Mouse (Mus musculus) 416B (cell line): ENCODE data around the gene Ptpre.
"Not testable (repeated sequence)": the region's sequence is repeated elsewhere in the genome, so short reads cannot be mapped to it uniquely, and the experiment has no call there.

Source experiments
- DNase-seq: peaks from one replicate; pipeline ENCODE4 v3.0.0; 2011; ENCODE audit warnings: low read depth

Gene Ptpre

DNA sequence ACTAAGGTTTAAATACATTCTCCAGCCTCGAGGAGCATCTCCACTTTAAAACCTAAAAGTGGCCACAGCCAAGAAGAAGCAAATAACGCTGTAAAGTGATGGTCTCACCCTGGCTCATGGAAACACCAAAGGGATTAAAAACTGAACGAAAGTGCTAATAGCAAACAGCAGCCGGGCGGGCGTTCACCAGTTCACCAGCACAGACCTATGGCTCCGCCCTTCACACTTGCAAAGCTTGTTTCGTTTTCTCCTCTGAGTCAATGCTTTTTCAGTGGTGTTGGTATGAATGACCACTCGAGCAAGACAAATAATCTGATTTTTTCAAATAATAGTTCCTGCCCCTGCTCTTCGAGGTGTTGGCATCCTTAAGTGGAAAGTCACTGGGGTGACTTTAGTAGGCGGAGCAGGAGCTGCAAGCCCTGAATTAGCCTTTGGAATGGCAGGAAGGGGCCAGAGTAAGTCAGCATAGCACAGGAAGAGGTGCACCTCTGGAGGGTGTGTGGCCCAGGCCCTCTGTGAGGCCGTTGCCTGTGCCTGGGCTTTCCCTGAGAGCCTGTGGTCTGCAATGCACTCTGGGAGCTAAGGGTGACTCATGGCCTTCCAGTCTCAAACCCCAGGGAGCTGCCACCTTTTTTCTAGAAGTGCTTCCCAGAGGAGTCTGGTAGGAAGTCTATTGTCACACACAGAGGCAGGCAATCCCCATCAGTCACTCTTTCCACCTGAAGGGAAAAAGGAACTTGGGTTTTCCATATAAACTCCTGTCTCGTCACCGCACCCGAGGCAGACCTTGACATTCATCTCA is 67.9 kb downstream of the Ptpre start:
- peak; percentile 90 for DNase-seq

GRCm38 (mm10) chr7:135605804-135606072 is 68.5 kb downstream of the Ptpre start:
- DNase-seq = no peak

DNA sequence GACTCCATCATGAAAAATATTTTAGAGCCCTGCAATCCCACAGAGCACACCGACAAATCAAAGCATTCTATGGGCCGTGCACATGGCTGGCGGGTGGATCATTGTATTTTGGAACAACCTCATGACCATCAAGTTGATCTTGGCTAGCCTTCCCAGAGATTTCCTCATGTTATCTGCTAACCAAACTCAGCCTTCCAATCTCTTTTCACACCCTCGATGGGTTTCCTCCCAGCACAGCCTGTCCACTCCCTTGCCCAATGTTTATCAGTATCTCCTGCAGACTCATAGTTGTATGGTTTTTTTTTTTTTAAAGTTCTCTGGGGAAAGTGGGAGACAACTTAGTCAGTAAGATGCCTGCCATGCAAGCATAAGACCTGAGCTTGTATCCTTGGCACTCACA is 70.9 kb downstream of the Ptpre start:
- peak; percentile 73 for DNase-seq

DNA sequence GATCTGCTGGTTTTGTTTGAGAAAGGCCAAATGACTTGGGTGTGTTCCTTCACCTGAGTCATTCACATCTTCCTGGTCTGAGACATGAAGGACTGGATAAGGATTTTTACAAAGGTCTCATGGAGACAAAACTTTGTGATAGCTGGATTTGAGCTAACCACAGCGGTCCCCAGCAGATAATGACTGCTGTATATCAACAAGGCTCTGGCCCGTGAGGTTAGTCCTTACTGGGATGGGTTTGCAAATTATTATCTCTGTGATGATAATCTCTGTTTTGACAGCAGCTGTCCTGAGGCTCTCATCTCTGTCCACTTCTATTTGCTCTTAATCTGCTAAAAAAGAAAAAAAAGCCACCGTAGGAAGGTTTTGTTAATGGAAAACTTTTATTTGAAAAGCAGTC is 71.7 kb downstream of the Ptpre start:
- DNase-seq = no peak

DNA sequence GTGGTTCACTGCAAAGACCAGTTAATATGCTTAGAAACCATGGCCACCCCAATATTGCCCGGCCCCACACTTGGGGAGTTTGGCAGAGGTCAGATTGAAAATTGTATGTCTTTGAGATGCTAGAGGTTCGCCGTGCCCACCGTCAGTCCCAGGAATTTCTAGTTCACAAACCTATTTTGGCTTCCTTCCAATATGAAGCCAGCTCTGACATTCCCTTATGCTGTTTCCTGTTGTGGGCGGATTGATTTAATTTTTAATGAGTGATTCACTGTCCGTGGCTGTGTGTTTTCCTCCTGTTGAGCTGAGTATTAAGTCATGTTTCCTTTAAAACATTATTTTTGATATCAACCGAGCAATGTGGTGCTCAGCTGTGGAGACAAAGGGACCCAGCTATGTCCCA is 72.4 kb downstream of the Ptpre start:
- DNase-seq = peak; percentile 73

DNA sequence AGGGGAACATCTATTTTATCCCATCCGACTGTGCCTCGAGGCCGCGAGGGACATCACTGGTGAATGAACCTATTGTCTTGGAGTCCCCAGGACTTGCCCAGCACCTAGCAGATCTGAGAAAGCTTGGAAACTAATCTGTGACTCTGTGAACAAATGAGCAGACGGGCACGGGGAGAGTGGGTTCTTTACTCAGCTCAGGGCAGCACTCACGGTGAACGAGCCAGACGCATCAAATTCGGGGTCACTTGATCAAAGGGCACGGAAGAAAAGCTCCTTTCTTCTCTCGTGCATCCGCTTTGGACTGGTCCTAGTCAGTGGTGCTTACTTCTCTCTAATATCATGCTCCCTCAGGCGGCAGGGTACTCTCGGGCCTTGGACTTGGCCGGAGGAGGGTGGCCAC is 75.0 kb downstream of the Ptpre start:
- no peak for DNase-seq

GRCm38 (mm10) chr7:135612801-135613200 is 75.5 kb downstream of the Ptpre start:
- no peak for DNase-seq

DNA sequence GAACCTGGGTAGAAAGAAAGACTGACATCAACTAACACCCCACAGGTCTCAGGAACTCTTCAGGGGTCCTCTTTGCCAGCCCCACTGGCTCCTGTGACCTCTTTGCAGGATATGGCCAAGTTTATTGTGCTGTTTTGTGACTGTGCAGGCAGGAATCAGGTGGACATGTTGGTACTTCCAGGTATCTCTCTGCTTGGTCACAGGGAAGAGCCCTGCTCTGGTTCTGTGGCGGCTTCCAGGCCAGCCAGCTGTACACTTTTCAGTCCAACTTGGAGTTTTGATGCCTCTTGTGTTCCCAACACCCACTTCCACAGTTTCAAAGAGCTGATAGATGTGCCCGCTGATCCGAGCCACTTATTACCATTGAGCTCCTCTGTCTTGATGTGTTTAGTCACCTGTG is 76.1 kb downstream of the Ptpre start:
- DNase-seq = no peak

GRCm38 (mm10) chr7:135614892-135615291 is 77.6 kb downstream of the Ptpre start:
- DNase-seq = no peak

DNA sequence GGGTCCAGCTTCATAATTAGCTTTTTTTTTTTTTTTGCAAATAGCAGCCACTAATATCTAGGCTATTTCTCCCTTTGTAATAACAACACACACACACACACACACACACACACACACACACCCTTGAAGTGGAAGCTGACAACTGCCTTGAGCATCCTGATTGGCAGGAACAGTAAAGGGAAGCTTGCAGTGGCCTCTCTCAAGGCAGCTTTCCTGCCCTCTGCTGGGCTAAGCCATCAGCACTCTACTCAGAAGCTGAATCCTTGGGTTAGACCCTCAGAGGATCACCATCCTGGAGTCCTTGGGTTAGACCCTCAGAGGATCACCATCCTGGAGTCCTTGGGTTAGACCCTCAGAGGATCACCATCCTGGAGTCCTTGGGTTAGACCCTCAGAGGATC is 79.2 kb downstream of the Ptpre start:
- DNase-seq = not testable (repeated sequence)

GRCm38 (mm10) chr7:135617776-135618175 is 80.5 kb downstream of the Ptpre start:
- DNase-seq = no peak

GRCm38 (mm10) chr7:135621649-135622048 is 84.4 kb downstream of the Ptpre start:
- DNase-seq = no peak

GRCm38 (mm10) chr7:135622241-135622640 is 85.0 kb downstream of the Ptpre start:
- DNase-seq = no peak

DNA sequence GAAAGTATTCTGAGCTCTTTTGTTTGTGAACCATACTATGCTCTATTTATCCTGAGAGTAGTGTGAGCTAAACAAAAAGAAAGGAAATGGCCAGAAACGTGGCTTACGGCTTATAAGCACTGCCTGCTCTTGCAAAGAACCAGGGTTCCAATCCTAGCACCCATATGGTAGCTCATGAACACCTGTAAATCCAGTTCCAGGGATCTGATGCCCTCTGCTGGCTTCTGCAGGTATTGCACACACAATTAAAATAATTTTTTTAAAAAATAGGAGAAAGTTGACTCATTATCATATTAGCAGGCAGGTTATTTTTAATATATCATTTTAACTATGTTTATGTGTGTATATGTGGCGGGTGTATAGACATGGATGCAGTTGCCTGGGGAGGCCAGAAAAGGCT is 87.6 kb downstream of the Ptpre start:
- DNase-seq = peak; percentile 68

DNA sequence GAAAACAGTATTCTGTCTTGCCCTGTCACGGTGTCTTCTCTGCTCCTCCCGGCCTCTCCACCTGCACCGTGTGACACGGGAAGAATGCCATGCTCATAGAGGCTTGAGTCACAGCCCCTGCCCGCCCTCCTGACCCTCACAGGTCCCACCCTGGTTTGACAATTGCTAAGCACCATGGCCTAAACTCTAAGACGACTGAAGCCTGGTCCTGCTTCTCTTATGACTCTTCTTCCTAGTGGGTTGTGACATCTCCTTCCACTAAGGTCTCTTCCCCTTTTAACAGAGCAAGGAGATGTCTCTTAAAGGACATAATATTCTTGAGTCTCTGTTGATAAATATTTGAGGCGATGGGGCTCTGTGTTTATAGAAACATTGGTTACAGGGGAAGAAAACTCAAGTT is 91.1 kb downstream of the Ptpre start:
- no peak for DNase-seq

- no peak for DNase-seq
Measured at GRCm38 (mm10) chr7:135629019-135629418, 91.7 kb downstream of the Ptpre start.

GRCm38 (mm10) chr7:135631776-135632552 is 94.7 kb downstream of the Ptpre start:
- peak; percentile 92 for DNase-seq

- no peak for DNase-seq
Measured at GRCm38 (mm10) chr7:135632716-135633258, 95.5 kb downstream of the Ptpre start.

DNA sequence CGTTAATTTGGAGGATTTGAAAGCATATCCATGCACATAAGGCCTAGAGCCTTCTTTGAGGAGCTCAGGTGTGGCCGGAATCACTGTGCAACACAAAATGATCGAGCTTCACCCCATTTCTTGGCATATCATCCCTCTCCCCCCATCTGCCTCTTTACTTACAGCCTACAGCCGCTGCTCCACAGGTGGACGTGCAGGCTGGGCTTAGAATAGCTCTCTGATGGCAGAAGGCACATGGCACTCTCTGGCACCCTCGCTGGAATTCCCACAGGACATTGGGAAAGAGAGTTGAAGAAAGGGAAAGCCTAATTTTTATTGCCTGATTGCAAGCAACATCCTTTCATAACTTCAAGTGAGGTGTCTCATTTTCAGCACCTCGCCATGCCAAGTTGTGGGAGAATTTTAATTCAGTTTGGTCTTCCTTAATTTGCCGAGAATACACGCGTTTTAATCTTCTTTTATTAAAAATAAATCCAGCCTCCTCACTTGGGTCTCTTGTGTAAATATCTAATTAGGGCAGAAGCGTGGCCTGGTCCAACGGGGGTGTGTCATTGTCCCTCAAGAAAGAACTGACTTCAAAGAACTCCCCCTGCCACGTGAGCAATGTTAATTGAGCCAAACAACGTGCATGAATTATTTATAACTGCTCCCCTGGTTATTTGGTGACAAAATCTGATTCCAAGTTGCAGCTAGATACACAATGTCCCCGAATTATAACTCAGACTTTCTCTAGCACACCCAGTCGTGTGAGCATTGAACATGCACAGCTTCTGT is 97.8 kb downstream of the Ptpre start:
- DNase-seq = no peak

DNA sequence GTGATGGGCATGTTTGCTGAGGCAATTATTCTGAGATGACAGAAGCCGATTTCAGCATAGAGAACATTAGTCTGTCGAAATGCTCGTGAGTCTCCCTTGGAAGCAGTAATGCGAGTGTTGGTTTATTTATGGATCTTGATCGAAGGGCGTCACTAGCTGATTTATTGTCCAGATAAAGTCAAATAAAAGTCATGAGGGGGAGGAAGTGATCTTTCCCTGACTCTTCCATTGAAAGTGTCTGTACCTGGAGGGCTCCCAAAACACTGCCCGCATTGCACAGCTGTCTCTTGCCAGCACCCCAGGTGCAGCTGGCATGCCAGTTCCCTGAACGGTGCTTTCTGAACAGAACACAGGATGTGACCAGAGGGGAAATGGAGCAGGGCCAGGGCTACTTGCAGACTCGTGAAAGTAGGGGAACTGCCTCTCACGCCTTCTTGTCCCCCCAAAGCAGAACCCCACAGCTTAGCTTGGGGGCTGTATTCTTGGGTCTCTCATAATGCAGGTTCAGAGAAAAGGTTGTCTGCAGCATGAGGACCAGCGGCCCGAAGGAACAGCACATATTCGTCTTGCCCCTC is 100.2 kb downstream of the Ptpre start:
- no peak for DNase-seq

DNA sequence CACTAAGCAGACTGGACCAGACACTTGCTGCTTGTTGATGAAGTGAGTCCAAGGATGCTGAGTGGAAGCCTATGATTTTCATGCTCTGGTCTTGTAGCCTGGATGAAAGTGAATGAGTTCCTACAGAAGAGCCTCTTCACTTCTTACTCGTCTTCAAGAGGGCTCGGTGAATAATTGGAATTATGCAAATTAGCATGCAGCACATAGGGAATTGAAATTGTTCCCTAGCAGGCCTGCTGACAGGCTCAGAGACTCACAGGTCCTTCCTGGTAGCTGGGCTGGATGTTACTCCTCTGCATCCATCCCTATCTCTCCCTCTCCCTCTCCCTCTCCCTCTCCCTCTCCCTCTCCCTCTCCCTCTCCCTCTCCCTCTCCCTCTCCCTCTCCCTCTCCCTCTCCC is 102.1 kb downstream of the Ptpre start:
- DNase-seq = no peak
